Mouse (Mus musculus) kidney, adult 2 months (tissue): ENCODE measurements around the gene Adamts7. TPM values are rescaled to one million over a fixed set of nuclear protein-coding genes. Genes with fewer than 3 reads are reported as not detected.

ENCODE experiments used
- DNase-seq: peaks from one replicate; pipeline ENCODE4 v3.0.0; 2021
- H3K27ac ChIP-seq: fragments of 200-500 bp; 2 replicates; pipeline ENCODE4 v1.5.1; 2012; ENCODE audit warnings: low read depth, low read length, control low read depth, inconsistent platforms; ENCODE audit not compliant: insufficient read depth
- H3K27me3 ChIP-seq: fragments of 200-500 bp; replicated peaks from 2 replicates; pipeline ENCODE4 v1.6.1; 2012; ENCODE audit warnings: mild to moderate bottlenecking, moderate library complexity, low read length, inconsistent platforms; ENCODE audit not compliant: control insufficient read depth, insufficient read depth
- H3K36me3 ChIP-seq: fragments of 200-500 bp; 2 replicates; pipeline ENCODE4 v1.6.1; 2012; ENCODE audit warnings: mild to moderate bottlenecking, moderate library complexity, low read length, inconsistent platforms; ENCODE audit not compliant: control insufficient read depth, insufficient read depth
- H3K4me1 ChIP-seq: fragments of 200-500 bp; 2 replicates; pipeline ENCODE4 v1.6.1; 2011; ENCODE audit warnings: low read length; ENCODE audit not compliant: control insufficient read depth, insufficient read depth
- H3K4me3 ChIP-seq: fragments of 200-500 bp; 2 replicates; pipeline ENCODE4 v1.5.1; 2011; ENCODE audit warnings: mild to moderate bottlenecking, low read depth, low read length, control low read depth; ENCODE audit not compliant: insufficient read depth
- CTCF ChIP-seq: fragments of 200-500 bp; conservative IDR thresholded peaks from 2 replicates; pipeline ENCODE4 v1.5.1; 2011; ENCODE audit warnings: low read depth, mild to moderate bottlenecking, control low read depth, low read length, moderate library complexity, mixed read lengths; ENCODE audit not compliant: insufficient read depth, insufficient read length
- POLR2A ChIP-seq: fragments of 200-500 bp; IDR thresholded peaks from one replicate; pipeline ENCODE4 v1.6.1; 2011; ENCODE audit warnings: low read depth, low read length, control low read depth
- WGBS: fragments of 180-500 bp; shearing (Covaris S2); methylation state at CpG from one replicate; pipeline ENCODE4 v1.1.7; 2018; 5-methylcytosine and 5-hydroxymethylcytosine counted together
- polyA plus RNA-seq: library from polyadenylated mRNA; depleted of rRNA; stranded (reverse); fragments of >200 nt; gene quantifications from 2 replicates; pipeline ENCODE4 v1.2.3, GENCODE M21; 2012

Gene Adamts7
- polyA plus RNA-seq, 1 experiment = 9.4 TPM

GRCm38 (mm10) chr9:90235258-90235882, 72.5 kb downstream of the Adamts7 start:
- 86% methylated on average over 10 of the region's 10 CpGs for WGBS
- Histone ChIP-seq H3K27me3 (no peaks in the 10 kb centered on the region), H3K36me3 (no peaks in the 10 kb centered on the region), H3K4me1 (no peaks in the 10 kb centered on the region), H3K4me3 (no peak overlapping the region), H3K27ac (no peak overlapping the region)
- no peak for TF ChIP-seq CTCF
- DNase-seq = no peak

DNA sequence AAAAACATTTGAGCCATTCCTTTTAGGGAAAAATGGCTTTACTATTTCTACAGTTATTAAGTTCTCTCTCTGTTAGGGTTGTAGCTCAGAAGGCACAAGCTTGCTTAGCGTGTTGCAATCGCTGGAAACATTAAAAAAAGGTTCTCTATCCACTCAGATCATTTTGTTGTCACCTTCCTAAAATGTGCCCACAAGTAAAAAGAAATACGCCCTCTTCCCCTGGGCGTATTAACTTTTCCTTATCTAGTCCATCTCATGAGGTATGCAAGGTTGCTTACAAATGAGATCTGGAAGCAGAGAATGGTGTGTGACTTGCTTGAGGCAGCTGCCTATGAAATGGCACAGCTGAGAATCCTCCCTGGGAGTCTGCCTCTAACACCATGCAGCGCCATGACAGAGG, 73.9 kb downstream of the Adamts7 start:
- H3K27me3 ChIP-seq = no peaks in the 10 kb centered on the region
- WGBS = 86% methylated on average over 5 of the region's 5 CpGs
- H3K36me3 ChIP-seq = no peaks in the 10 kb centered on the region
- H3K27ac ChIP-seq = no peak overlapping the region
- DNase-seq = no peak
- no peak for TF ChIP-seq CTCF
- TF ChIP-seq POLR2A = no peak
- no peak overlapping the region for H3K4me3 ChIP-seq
- no peaks in the 10 kb centered on the region for H3K4me1 ChIP-seq

GRCm38 (mm10) chr9:90237232-90238062, 74.6 kb downstream of the Adamts7 start:
- no peak for DNase-seq
- H3K27ac ChIP-seq = no peak overlapping the region
- peaks cover 4% of the 10 kb centered on the region; the same call in 1 of the 2 replicates for H3K4me1 ChIP-seq
- TF ChIP-seq POLR2A (no peak), CTCF (no peak)
- 81% methylated on average over 9 of the region's 9 CpGs for WGBS
- H3K4me3 ChIP-seq = no peak overlapping the region
- no peaks in the 10 kb centered on the region for H3K36me3 ChIP-seq
- no peaks in the 10 kb centered on the region for H3K27me3 ChIP-seq

- 91% methylated on average over 4 of the region's 4 CpGs for WGBS
These were observed 77.7 kb downstream of the Adamts7 start for GRCm38 (mm10) chr9:90240560-90240959.

GRCm38 (mm10) chr9:90241041-90241440, 78.2 kb downstream of the Adamts7 start:
- no peak for DNase-seq
- Histone ChIP-seq H3K4me3 (no peak overlapping the region), H3K4me1 (peaks cover 4% of the 10 kb centered on the region; the same call in 1 of the 2 replicates), H3K27ac (no peak overlapping the region), H3K36me3 (no peaks in the 10 kb centered on the region), H3K27me3 (no peaks in the 10 kb centered on the region)
- 94% methylated on average over 6 of the region's 6 CpGs for WGBS
- TF ChIP-seq CTCF = no peak
- no peak for TF ChIP-seq POLR2A

More at GRCm38 (mm10) chr9:90240560-90240959, 77.7 kb downstream of the Adamts7 start:
- H3K4me1 ChIP-seq = peaks cover 4% of the 10 kb centered on the region; the same call in 1 of the 2 replicates
- H3K4me3 ChIP-seq = no peak overlapping the region
- H3K27ac ChIP-seq = no peak overlapping the region
- no peaks in the 10 kb centered on the region for H3K27me3 ChIP-seq
- no peak for TF ChIP-seq CTCF
- TF ChIP-seq POLR2A = no peak
- H3K36me3 ChIP-seq = no peaks in the 10 kb centered on the region
- DNase-seq = no peak

- no peaks in the 10 kb centered on the region for H3K27me3 ChIP-seq
- 86% methylated on average over 7 of the region's 7 CpGs for WGBS
- no peak for DNase-seq
- peaks cover 4% of the 10 kb centered on the region; the same call in 1 of the 2 replicates for H3K4me1 ChIP-seq
- TF ChIP-seq POLR2A (no peak), CTCF (peak; percentile 47)
- H3K36me3 ChIP-seq = no peaks in the 10 kb centered on the region
- H3K27ac ChIP-seq = no peak overlapping the region
- no peak overlapping the region for H3K4me3 ChIP-seq
These were observed 78.7 kb downstream of the Adamts7 start for GRCm38 (mm10) chr9:90241618-90242017.

GRCm38 (mm10) chr9:90242291-90242690, 79.4 kb downstream of the Adamts7 start:
- Histone ChIP-seq H3K4me1 (peaks cover 4% of the 10 kb centered on the region; the same call in 1 of the 2 replicates), H3K27ac (no peak overlapping the region; the same call in 1 of the 2 replicates), H3K4me3 (no peak overlapping the region), H3K36me3 (no peaks in the 10 kb centered on the region), H3K27me3 (no peaks in the 10 kb centered on the region)
- TF ChIP-seq POLR2A (no peak), CTCF (no peak)
- WGBS = 35% methylated on average over 6 of the region's 6 CpGs
- DNase-seq = peak; percentile 31
